Mouse (Mus musculus): ENCODE measurements around the gene Prss30. TPM values are rescaled to one million over a fixed set of nuclear protein-coding genes. Genes with fewer than 3 reads are reported as not detected.
A peak's percentile ranks its signal among the peaks of the same experiment; 100 is the strongest.

Prss30 gene
- polyA plus RNA-seq, 1 experiment from 2014 or later = 12.1 TPM

DNA sequence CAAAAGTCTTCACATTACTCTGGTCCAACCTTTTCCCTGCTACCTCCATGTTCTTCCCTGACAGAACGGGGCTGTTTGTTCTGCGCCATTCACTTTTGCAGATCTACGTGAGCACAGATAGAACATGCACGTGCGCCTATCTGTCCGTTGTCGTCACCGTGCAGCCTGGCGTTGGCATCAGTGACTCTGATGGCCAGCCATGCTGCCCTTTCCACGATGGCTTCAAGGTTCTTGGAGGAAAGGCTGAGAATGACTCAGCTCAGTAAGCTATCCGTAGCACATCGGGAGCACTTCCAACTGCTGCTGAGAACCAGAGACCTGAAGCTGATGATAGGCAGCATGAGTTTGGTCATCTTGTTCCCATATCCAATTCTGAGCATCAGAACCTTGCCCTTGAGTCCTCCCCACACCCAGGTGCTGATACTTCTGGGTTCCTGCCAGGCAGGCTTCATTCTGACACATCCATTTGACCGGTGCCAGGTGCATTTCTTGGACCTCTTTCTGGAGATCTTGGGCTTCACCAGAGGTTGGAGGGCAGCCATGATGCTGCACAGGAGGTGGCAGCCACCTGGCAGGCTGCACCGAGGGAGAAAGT lies 23.8 kb upstream of the Prss30 start:
- ATAC-seq = no peak
- no peak for TF ChIP-seq CTCF (IDR thresholded peaks at IDR 0.05; ENCODE audit: low read depth)
- Histone ChIP-seq H3K9ac (ENCODE audit: low read depth, low read length) (no peak overlapping the region), H3K4me3 (ENCODE audit: low read depth, low read length) (no peak overlapping the region), H3K36me3 (ENCODE audit: control insufficient read depth, insufficient read depth) (no peaks in the 10 kb centered on the region), H3K4me2 (replicated peaks; ENCODE audit: low read depth) (no peak overlapping the region), H3K27me3 (replicated peaks; ENCODE audit: control insufficient read depth, insufficient read depth, low read length) (no peaks in the 10 kb centered on the region), H3K9me3 (ENCODE audit: control insufficient read depth) (no peaks in the 10 kb centered on the region), H3K4me1 (replicated peaks; ENCODE audit: control insufficient read depth, insufficient read depth, low read length) (peaks cover 12% of the 10 kb centered on the region; the same call in 1 of the 2 replicates), H3K27ac (ENCODE audit: low read depth, low read length) (no peak overlapping the region)
- 92% methylated on average over 14 of the region's 14 CpGs for WGBS

DNA sequence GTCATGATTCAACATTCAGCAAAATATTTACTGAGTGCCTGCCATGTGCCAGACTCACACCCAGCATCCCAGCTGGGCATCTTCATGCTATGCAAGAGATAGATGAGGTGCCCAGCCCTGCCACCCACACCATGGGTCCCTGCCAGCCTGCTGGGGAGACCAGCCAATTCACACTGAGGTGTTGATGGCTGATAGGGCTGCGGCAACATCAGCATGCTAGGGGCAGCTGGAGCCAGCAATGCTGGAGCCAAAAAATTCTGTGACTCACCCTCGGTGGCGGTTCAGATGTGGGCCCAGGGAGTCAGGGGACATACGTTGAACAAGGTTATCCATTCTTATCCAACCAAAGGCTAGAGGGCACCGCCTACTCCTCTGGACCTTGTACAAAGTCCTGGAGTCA lies 20.0 kb upstream of the Prss30 start:
- H3K27me3 ChIP-seq (replicated peaks; ENCODE audit: control insufficient read depth, insufficient read depth, low read length) = no peaks in the 10 kb centered on the region
- 19% methylated on average over 5 of the region's 5 CpGs for WGBS
- no peak overlapping the region for H3K4me2 ChIP-seq (replicated peaks; ENCODE audit: low read depth)
- H3K36me3 ChIP-seq (ENCODE audit: control insufficient read depth, insufficient read depth) = no peaks in the 10 kb centered on the region
- no peak overlapping the region for H3K4me3 ChIP-seq (ENCODE audit: low read depth, low read length)
- TF ChIP-seq CTCF (IDR thresholded peaks at IDR 0.05; ENCODE audit: low read depth) = no peak
- H3K9ac ChIP-seq (ENCODE audit: low read depth, low read length) = no peak overlapping the region
- ATAC-seq = peak; percentile 42; the same call in 1 of the 2 replicates
- 0 out of 2 replicates have a peak, but pooled peaks cover 4% of the 10 kb centered on the region for H3K4me1 ChIP-seq (replicated peaks; ENCODE audit: control insufficient read depth, insufficient read depth, low read length)
- H3K27ac ChIP-seq (ENCODE audit: low read depth, low read length) = no peak overlapping the region
- no peaks in the 10 kb centered on the region for H3K9me3 ChIP-seq (ENCODE audit: control insufficient read depth)

DNA sequence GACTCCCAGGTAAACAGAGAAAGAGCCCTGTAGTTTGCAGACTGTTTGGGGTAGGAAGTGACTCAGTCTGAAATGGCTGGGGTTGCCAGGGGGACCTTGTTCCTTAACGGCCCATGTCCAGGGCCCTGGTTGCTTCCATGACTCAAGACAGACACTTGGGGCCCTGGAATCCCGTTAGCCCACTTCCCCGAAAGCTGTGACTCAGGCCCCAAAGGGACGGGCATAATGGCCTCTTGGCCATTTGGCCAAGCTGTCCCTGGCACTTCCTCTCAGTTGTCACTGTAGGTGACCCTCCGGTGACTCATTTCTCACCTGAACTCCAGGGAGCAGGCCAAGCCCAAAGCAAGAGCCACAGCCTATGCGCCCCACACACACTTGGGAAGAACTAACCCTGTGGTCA lies 18.0 kb upstream of the Prss30 start:
- no peak overlapping the region for H3K9ac ChIP-seq (ENCODE audit: low read depth, low read length)
- H3K27ac ChIP-seq (ENCODE audit: low read depth, low read length) = no peak overlapping the region
- no peaks in the 10 kb centered on the region for H3K9me3 ChIP-seq (ENCODE audit: control insufficient read depth)
- no peak for ATAC-seq
- no peak overlapping the region for H3K4me3 ChIP-seq (ENCODE audit: low read depth, low read length)
- no peaks in the 10 kb centered on the region for H3K36me3 ChIP-seq (ENCODE audit: control insufficient read depth, insufficient read depth)
- H3K27me3 ChIP-seq (replicated peaks; ENCODE audit: control insufficient read depth, insufficient read depth, low read length) = no peaks in the 10 kb centered on the region
- WGBS = 55% methylated on average over 6 of the region's 6 CpGs
- no peak for TF ChIP-seq CTCF (IDR thresholded peaks at IDR 0.05; ENCODE audit: low read depth)
- no peak overlapping the region for H3K4me2 ChIP-seq (replicated peaks; ENCODE audit: low read depth)
- H3K4me1 ChIP-seq (replicated peaks; ENCODE audit: control insufficient read depth, insufficient read depth, low read length) = 0 out of 2 replicates have a peak, but pooled peaks cover 4% of the 10 kb centered on the region

DNA sequence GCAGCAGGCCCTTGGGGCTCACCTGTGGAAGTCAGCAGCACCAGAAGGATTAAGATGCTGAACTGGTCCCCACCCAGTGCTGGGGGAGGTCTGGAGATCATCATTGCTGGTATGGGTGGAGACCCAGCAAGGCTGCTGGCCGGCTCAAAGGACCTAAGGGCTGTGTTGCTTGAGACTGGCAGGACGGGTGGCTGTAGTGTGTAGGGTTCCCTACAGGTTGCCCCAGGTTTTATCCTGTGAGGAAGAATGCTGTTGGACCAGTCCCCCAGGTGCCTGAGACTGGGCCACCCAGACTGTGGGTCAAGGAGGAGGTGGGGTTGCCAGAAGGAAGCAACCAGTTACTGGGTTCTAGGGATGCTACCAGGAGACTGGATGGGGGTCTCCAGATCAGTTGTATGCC lies 17.5 kb upstream of the Prss30 start, which contains the start of gene Prss22:
Prss22 (minus strand) TSS at position 200 of the 400 bp plus-strand sequence.
- Histone ChIP-seq H3K36me3 (ENCODE audit: control insufficient read depth, insufficient read depth) (no peaks in the 10 kb centered on the region), H3K9ac (ENCODE audit: low read depth, low read length) (no peak within 1 kb of the TSS), H3K27me3 (replicated peaks; ENCODE audit: control insufficient read depth, insufficient read depth, low read length) (no peaks in the 10 kb centered on the region), H3K9me3 (ENCODE audit: control insufficient read depth) (no peaks in the 10 kb centered on the region), H3K4me1 (replicated peaks; ENCODE audit: control insufficient read depth, insufficient read depth, low read length) (0 out of 2 replicates have a peak, but pooled peaks cover 7% of the 10 kb centered on the region), H3K27ac (ENCODE audit: low read depth, low read length) (no peak within 1 kb of the TSS), H3K4me3 (ENCODE audit: low read depth, low read length) (no peak within 1 kb of the TSS), H3K4me2 (replicated peaks; ENCODE audit: low read depth) (no peak within 1 kb of the TSS)
- TF ChIP-seq CTCF (IDR thresholded peaks at IDR 0.05; ENCODE audit: low read depth) = no peak
- 55% methylated on average over 2 of the region's 2 CpGs for WGBS
- ATAC-seq = no peak

DNA sequence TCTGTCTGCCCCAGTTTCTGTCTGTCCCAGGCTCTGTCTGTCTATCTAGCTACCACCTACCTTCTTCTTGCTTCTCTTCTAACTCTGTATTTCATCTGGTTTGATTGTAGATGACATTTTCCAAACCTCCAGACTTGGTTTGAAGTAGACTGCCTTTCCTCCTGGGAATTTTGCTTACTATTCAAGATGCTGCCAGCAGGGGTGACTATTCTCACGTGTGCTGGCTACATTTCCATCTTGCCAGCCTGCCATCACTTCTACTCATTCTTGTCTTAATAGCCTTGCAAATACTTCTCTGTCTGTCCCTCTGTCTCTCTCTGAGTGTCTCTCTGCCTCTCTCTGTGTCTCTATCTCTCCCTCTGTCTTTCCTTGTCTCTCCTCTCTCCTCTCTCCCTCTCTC lies 15.1 kb upstream of the Prss30 start:
- H3K4me3 ChIP-seq (ENCODE audit: low read depth, low read length) = no peak overlapping the region
- no peaks in the 10 kb centered on the region for H3K36me3 ChIP-seq (ENCODE audit: control insufficient read depth, insufficient read depth)
- ATAC-seq = no peak
- no peaks in the 10 kb centered on the region for H3K9me3 ChIP-seq (ENCODE audit: control insufficient read depth)
- no peak overlapping the region for H3K27ac ChIP-seq (ENCODE audit: low read depth, low read length)
- H3K4me2 ChIP-seq (replicated peaks; ENCODE audit: low read depth) = no peak overlapping the region
- H3K27me3 ChIP-seq (replicated peaks; ENCODE audit: control insufficient read depth, insufficient read depth, low read length) = no peaks in the 10 kb centered on the region
- H3K4me1 ChIP-seq (replicated peaks; ENCODE audit: control insufficient read depth, insufficient read depth, low read length) = 0 out of 2 replicates have a peak, but pooled peaks cover 12% of the 10 kb centered on the region
- no peak overlapping the region for H3K9ac ChIP-seq (ENCODE audit: low read depth, low read length)
- 35% methylated on average over 1 of the region's 1 CpGs for WGBS
- TF ChIP-seq CTCF (IDR thresholded peaks at IDR 0.05; ENCODE audit: low read depth) = peak; percentile 53

DNA sequence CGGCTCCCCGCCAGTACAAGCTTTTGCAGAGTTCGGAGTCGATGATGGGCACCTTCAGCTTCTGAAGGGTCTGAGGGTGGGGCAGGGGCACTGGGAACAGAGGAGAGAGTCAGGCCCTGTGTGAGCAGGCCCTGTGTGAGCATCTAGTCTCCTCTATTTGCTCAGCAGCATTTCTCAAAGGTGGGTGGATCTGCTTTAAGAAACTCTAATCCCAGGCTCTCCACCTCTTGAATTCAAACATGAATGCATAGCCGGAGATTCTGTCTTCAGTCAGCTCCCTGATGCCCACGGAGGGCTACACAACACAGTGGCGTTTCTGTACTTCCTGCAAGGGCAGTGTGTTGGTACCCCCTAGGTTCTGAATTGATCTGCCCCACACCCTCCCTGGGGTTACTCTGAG lies 14.3 kb upstream of the Prss30 start:
- 0 out of 2 replicates have a peak, but pooled peaks cover 12% of the 10 kb centered on the region for H3K4me1 ChIP-seq (replicated peaks; ENCODE audit: control insufficient read depth, insufficient read depth, low read length)
- H3K27me3 ChIP-seq (replicated peaks; ENCODE audit: control insufficient read depth, insufficient read depth, low read length) = no peaks in the 10 kb centered on the region
- H3K9ac ChIP-seq (ENCODE audit: low read depth, low read length) = no peak overlapping the region
- no peak overlapping the region for H3K27ac ChIP-seq (ENCODE audit: low read depth, low read length)
- TF ChIP-seq CTCF (IDR thresholded peaks at IDR 0.05; ENCODE audit: low read depth) = no peak
- no peak overlapping the region for H3K4me3 ChIP-seq (ENCODE audit: low read depth, low read length)
- H3K4me2 ChIP-seq (replicated peaks; ENCODE audit: low read depth) = no peak overlapping the region
- no peak for ATAC-seq
- no peaks in the 10 kb centered on the region for H3K36me3 ChIP-seq (ENCODE audit: control insufficient read depth, insufficient read depth)
- 81% methylated on average over 7 of the region's 7 CpGs for WGBS
- no peaks in the 10 kb centered on the region for H3K9me3 ChIP-seq (ENCODE audit: control insufficient read depth)

Measured in intestine, postnatal 0 days (tissue).